Mouse (Mus musculus) lung, adult 18-20 months (tissue): ENCODE measurements around the gene Slc44a2.
"Not testable (repeated sequence)": the region's sequence is repeated elsewhere in the genome, so short reads cannot be mapped to it uniquely, and the experiment has no call there.

Experiments
- DNase-seq, 2 experiments: peaks; one replicate each; pipeline ENCODE4 v3.0.0; 2022; ENCODE audit warnings: mixed read lengths in 2 of 2

Slc44a2 gene

GRCm38 (mm10) chr9:21309150-21309741, 11.3 kb upstream of the Slc44a2 start:
- peak in 1 of 2 experiments; percentile 37 for DNase-seq

GRCm38 (mm10) chr9:21311695-21312094, 8.8 kb upstream of the Slc44a2 start:
- DNase-seq = no peak

GRCm38 (mm10) chr9:21312134-21312533, 8.4 kb upstream of the Slc44a2 start, which contains the start of gene Ap1m2:
Gene Ap1m2 (minus strand): TSS chr9:21312337.
- DNase-seq = peak; percentile 74 to 82

- peak; percentile 85 to 89 for DNase-seq
Observed at GRCm38 (mm10) chr9:21313394-21313793, 7.1 kb upstream of the Slc44a2 start.

GRCm38 (mm10) chr9:21314367-21315140, 5.9 kb upstream of the Slc44a2 start:
- DNase-seq = no peak

GRCm38 (mm10) chr9:21315421-21315820, 5.1 kb upstream of the Slc44a2 start:
- no peak for DNase-seq

- DNase-seq = no peak
Observed at GRCm38 (mm10) chr9:21316696-21317095, 3.8 kb upstream of the Slc44a2 start.

GRCm38 (mm10) chr9:21318792-21319191, 1.7 kb upstream of the Slc44a2 start:
- DNase-seq = no peak

- DNase-seq = no peak
Observed at GRCm38 (mm10) chr9:21319503-21319902, 995 bp upstream of the Slc44a2 start.

- DNase-seq = no peak
Observed at GRCm38 (mm10) chr9:21320280-21320618, 249 bp upstream of the Slc44a2 start.

GRCm38 (mm10) chr9:21321513-21321835, 976 bp downstream of the Slc44a2 start:
- DNase-seq = peak; percentile 52 to 68

GRCm38 (mm10) chr9:21322211-21322916, 1.9 kb downstream of the Slc44a2 start:
- no peak for DNase-seq

- DNase-seq = not testable (repeated sequence)
Observed at GRCm38 (mm10) chr9:21322917-21323297, 2.4 kb downstream of the Slc44a2 start.

GRCm38 (mm10) chr9:21324269-21324668, 3.8 kb downstream of the Slc44a2 start:
- DNase-seq = peak; percentile 53 to 70

GRCm38 (mm10) chr9:21327569-21327968, 7.1 kb downstream of the Slc44a2 start:
- no peak for DNase-seq

GRCm38 (mm10) chr9:21328041-21328440, 7.5 kb downstream of the Slc44a2 start:
- no peak for DNase-seq

- peak; percentile 77 to 85 for DNase-seq
Observed at GRCm38 (mm10) chr9:21329041-21329440, 8.5 kb downstream of the Slc44a2 start.

- no peak for DNase-seq
Observed at GRCm38 (mm10) chr9:21329699-21330289, 9.3 kb downstream of the Slc44a2 start.

- DNase-seq = no peak
Observed at GRCm38 (mm10) chr9:21331365-21332140, 11.1 kb downstream of the Slc44a2 start.

GRCm38 (mm10) chr9:21332161-21333061, 11.9 kb downstream of the Slc44a2 start:
- DNase-seq = no peak

- no peak for DNase-seq
Observed at GRCm38 (mm10) chr9:21333523-21333922, 13.0 kb downstream of the Slc44a2 start.

GRCm38 (mm10) chr9:21334747-21335146, 14.2 kb downstream of the Slc44a2 start:
- no peak for DNase-seq
